Mouse (Mus musculus) heart, adult 2 months (tissue): ENCODE measurements around the gene Slc17a2.

ENCODE experiments used
- CTCF ChIP-seq: fragments of 200-600 bp; IDR thresholded peaks from 2 replicates; pipeline ENCODE4 v1.8.1; 2022; ENCODE audit warnings: antibody characterized with exemption, mild to moderate bottlenecking, moderate library complexity
- EP300 ChIP-seq: fragments of 200-500 bp; IDR thresholded peaks from 2 replicates; pipeline ENCODE4 v1.6.1; 2011; ENCODE audit warnings: low read depth, low read length, control low read depth; ENCODE audit not compliant: insufficient read depth
- POLR2A ChIP-seq: fragments of 200-500 bp; IDR thresholded peaks from 2 replicates; pipeline ENCODE4 v1.6.1; 2011; ENCODE audit warnings: mild to moderate bottlenecking, low read depth, low read length, control low read depth; ENCODE audit not compliant: insufficient read depth

DNA sequence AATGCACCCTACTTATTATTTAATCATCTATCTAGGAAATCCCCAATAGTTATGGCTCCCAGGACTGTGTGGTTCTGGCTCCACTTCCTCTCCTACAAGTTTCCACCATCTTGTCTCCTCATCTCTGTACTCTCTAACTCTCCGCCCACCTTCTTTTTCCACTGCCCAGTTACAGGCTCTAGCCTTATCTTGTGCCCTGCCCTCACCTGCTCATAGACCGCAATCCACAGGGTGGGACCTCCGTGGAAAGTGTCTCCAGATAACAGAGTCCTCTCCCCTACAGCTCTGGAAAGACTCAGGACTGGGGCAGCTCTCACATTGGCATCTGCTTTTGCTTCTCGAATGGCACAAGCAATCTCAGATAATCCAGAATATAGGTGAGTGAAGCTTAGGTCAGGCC, 27.8 kb upstream of the Slc17a2 start:
- TF ChIP-seq POLR2A (no peak), CTCF (no peak), EP300 (no peak)
